Mouse (Mus musculus) heart, postnatal 36 days (tissue): Measurements from ENCODE around the gene Nelfe. TPM values are rescaled to one million over a fixed set of nuclear protein-coding genes. Genes with fewer than 3 reads are reported as not detected.
"Not testable (repeated sequence)": the region's sequence is repeated elsewhere in the genome, so short reads cannot be mapped to it uniquely, and the experiment has no call there.

Experiments used
- DNase-seq, 2 experiments: peaks; one replicate each; pipeline ENCODE4 v3.0.0; 2021 to 2022
- intact Hi-C: fragments of 180-260 bp; cut with DNase I; formaldehyde crosslinking; loops from one replicate; pipeline ENCODE4 v1.15.1; 2025
- total RNA-seq, 2 experiments: library from RNA; stranded (reverse); gene quantifications; 2 replicates each; pipeline ENCODE4 v1.2.3; 2021

The Nelfe gene
- total RNA-seq, 2 experiments from 2014 or later = 13.7 to 15.3 TPM

DNA sequence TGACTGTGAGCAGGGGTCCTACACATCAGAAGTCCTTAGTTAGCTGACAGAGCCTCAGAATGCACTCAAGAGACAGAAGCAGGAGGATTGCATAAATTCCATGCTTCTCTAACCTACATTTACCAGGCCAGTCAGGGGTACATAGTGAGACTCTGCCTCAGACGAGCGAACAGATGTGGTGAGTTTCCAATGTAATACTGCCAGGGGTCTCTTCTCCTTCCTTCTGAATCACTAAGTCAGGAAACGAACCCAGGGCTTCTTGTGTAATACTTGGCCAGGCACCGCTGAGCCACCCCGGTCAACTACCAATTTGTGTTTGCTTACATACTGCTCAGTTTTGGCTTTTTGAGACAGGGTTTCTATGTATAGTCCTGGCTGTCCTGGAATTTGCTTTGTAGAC, 37.8 kb downstream of the Nelfe start:
- intact Hi-C loops = no loop called here
- no peak for DNase-seq

- intact Hi-C loops = loop anchor here (5.0 to 10.0 kb wide), 2 partner anchors 355 to 893 kb away; partner anchors contain the start of gene Ddx39b
- no peak for DNase-seq
These were observed 40.0 kb downstream of the Nelfe start for GRCm38 (mm10) chr17:34890074-34890743.

DNA sequence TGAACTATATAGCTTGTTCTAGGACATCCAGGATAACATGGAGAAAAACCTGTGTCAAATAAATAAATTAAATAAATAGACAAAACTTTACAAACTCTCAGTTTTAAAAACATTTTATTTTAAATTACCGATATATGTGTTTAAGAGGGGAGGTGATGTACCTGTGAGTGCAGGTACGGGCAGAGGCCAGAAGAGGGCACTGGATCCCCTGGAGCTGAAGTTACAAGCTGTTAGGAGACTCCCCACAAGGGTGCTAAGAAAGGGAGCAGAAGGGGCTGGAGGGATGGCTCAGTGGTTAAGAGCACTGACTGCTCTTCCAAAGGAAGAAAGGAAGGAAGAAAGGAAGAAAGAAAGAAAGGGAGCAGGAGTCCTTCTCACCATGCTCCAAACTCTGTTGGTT, 41.2 kb downstream of the Nelfe start:
- intact Hi-C loops = loop anchor here (5.0 to 10.0 kb wide), 2 partner anchors 353 to 894 kb away; partner anchors contain the start of gene Ddx39b
- DNase-seq = no peak

GRCm38 (mm10) chr17:34893072-34893824, 43.1 kb downstream of the Nelfe start:
- DNase-seq = no peak
- intact Hi-C loops = loop anchor here (2.0 to 10.0 kb wide), 3 partner anchors 36 to 896 kb away; partner anchors contain the start of gene Ddx39b

DNA sequence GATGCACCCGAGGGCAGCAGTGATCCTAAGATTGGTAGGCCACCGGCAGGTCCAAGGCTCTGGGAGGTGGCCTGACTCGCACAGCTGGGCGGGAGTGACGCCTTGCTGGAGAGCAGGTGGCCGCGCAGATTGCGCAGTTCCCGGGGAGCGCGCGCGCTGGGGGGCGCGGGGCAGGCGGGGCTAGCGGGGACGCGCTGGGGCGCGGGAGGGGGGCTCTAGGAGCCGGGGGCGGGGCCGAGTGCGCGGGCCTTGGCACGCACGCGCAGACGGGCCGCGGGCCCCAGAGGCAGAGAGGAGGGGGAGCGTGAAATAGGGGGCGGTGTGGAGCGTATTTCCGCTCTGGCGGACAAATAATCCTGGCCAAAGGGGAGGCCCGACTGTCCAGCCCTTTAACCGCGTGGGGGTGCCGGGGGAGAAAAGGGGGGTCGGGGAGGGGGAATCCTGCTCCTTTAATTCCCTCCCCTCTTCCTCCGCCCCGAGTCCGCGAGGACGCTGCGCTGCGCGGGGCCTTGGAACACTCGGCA, 43.9 kb downstream of the Nelfe start:
- DNase-seq = peak; percentile 93 to 94
- intact Hi-C loops = loop anchor here (5.0 to 10.0 kb wide), 2 partner anchors 351 to 897 kb away; partner anchors contain the start of gene Ddx39b

GRCm38 (mm10) chr17:34894801-34895530, 44.8 kb downstream of the Nelfe start:
- peak; percentile 62 to 66 for DNase-seq
- intact Hi-C loops = loop anchor here (5.0 to 10.0 kb wide), 3 partner anchors 288 to 898 kb away; partner anchors contain the start of gene Ddx39b

GRCm38 (mm10) chr17:34895724-34896123, 45.5 kb downstream of the Nelfe start:
- DNase-seq = no peak
- intact Hi-C loops = loop anchor here (5.0 to 10.0 kb wide), 2 partner anchors 288 to 349 kb away; partner anchors contain the start of gene Ddx39b

GRCm38 (mm10) chr17:34896366-34896765, 46.2 kb downstream of the Nelfe start:
- intact Hi-C loops = loop anchor here (5.0 to 10.0 kb wide), 2 partner anchors 289 to 348 kb away; partner anchors contain the start of gene Ddx39b
- no peak for DNase-seq

DNA sequence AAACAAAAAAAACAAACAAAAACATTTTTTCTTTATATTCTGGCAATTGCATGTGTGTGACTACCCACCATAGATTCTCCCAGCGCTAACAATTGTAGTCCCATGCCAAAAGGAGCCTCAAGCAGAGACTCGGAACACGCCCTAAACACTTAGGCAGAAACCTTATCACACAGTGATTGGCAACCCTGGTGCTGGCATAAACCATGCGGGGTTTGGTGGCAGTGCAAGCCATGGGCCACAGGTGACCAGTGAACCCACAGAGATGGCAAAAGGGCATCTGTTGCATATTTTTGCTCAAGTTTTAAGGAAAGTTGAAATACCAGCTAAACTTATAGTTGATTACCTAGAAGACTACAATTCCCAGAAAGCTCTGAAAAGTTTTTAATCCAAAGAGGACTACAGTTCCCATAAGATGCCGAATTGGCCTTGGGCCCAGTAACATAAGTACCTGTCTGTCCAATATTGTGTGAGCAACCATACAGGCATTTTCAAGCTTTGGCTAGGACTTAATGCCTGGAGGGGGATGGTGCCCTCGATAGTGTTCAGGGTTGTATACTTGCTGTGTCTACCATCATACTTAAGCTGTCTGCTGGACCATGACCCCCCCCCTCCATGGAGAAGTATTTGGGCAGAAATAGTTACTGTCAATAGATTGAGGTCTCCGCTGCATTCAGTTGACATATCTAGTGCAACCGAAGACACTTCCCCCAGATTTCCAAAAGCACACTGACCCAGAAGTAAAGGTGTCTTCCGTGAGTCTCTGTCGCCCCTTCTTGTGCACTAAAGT, 47.4 kb downstream of the Nelfe start:
- no peak for DNase-seq
- intact Hi-C loops = loop anchor here (2.0 to 10.0 kb wide), 4 partner anchors 33 to 347 kb away; partner anchors contain the start of genes Ddx39b and Neu1

- peak; percentile 79 to 89 for DNase-seq
- intact Hi-C loops = loop anchor here (2.0 to 10.0 kb wide), 4 partner anchors 33 to 347 kb away; partner anchors contain the start of genes Ddx39b and Neu1
These were observed 48.0 kb downstream of the Nelfe start, which contains the start of the genes C2 and Ehmt2 for GRCm38 (mm10) chr17:34898160-34898586. C2 (minus strand) TSS chr17:34898265. Ehmt2 (plus strand) TSS chr17:34898469.

DNA sequence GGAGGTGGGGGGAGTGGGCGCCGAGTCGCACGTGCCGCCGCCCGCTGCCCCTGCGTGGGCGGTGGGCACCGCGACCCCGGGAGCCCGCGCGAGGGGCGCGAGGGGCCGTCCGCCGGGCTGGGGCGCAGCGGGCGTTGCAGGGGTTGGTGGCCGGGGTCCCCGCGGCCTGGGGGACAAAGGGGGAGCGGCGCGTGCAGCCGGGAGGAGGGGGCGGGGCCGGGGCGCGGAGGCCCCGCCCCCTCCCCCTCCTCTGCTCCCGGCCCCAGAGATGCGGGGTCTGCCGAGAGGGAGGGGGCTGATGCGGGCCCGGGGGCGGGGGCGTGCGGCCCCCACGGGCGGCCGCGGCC, 48.5 kb downstream of the Nelfe start:
- no peak for DNase-seq

DNA sequence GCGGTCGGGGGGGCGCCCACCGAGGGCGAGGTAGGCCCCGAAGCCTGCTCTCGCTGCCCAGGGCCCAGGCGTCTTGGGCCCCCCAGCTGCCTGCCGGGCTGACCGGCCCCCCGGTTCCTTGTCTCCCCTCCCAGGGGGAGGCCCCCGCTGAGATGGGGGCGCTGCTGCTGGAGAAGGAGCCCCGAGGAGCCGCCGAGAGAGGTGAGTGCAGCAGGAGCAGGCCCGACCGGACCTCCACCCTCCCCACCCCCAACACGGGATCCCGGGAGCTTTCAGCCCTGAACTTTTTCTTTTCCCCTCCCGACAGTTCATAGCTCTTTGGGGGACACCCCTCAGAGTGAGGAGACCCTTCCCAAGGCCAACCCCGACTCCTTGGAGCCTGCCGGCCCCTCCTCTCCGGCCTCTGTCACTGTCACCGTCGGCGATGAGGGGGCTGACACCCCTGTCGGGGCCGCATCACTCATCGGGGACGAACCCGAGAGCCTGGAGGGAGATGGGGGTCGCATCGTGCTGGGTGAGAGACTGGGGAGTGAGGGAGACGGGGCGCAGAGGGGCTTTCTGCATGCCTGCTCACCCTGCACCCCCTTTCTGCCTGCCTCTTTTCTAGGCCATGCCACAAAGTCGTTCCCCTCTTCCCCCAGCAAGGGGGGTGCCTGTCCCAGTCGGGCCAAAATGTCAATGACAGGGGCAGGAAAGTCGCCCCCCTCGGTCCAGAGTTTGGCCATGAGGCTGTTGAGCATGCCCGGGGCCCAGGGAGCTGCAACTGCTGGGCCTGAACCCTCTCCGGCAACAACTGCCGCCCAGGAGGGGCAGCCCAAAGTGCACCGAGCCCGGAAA, 49.1 kb downstream of the Nelfe start:
- peak; percentile 50 to 71 for DNase-seq
- intact Hi-C loops = loop anchor here (2.0 to 10.0 kb wide), 4 partner anchors 32 to 346 kb away; partner anchors contain the start of genes Ddx39b and Neu1

More for the DNA sequence above, 48.5 kb downstream of the Nelfe start:
- intact Hi-C loops = loop anchor here (2.0 to 10.0 kb wide), 4 partner anchors 32 to 346 kb away; partner anchors contain the start of genes Ddx39b and Neu1

GRCm38 (mm10) chr17:34899890-34900243, 49.7 kb downstream of the Nelfe start:
- intact Hi-C loops = loop anchor here (2.0 to 10.0 kb wide), 4 partner anchors 31 to 345 kb away; partner anchors contain the start of genes Ddx39b and Neu1
- DNase-seq = no peak

DNA sequence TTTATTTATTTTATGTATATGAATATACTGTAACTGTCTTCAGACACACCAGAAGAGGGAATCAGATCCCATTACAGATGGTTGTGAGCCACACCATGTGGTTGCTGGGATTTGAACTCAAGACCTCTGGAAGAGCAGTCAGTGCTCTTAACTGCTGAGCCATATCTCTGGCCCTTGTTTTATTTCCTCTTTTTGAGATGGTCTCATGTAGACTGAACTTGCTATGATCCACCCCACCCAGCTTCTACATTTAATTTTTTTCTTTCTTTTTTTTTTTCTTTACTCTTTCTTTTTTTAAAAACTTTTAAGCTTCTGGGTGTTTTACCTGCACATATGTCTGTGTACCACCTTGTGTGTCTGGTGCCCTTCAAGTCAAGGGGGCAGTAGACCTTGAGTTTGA, 50.6 kb downstream of the Nelfe start:
- DNase-seq, intact Hi-C loops: not testable (repeated sequence)

DNA sequence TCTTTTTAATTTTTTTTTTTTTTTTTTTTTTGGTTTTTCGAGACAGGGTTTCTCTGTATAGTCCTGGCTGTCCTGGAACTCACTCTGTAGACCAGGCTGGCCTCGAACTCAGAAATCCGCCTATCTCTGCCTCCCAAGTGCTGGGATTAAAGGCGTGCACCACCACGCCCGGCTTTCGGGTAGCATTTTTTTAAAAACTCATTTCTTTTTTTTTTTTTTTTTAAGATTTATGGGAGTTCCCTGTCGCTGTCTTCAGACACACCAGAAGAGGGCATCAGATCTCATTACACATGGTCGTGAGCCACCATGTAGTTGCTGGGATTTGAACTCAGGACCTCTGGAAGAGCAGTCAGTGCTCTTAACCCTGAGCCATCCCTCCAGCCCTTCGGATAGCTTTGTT, 51.8 kb downstream of the Nelfe start:
- intact Hi-C loops, DNase-seq: not testable (repeated sequence)

DNA sequence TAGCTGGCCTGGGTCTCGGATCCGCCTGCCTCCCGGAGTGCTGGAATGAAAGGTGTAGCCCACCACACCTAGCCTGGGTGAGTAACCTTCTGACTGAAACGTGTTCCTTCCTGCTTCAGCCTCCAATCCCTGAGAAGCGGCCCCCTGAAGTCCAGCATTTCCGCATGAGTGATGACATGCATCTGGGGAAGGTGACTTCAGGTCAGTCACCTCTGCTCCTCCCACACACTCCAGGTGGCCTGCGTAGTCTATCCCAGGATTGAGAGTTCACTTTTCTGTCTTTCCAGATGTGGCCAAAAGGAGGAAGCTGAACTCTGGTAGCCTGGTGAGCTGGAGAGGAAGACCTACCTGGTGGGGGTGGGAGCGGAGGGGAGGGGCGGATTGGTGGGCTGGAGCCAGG, 52.7 kb downstream of the Nelfe start:
- intact Hi-C loops = no loop called here
- DNase-seq = no peak
